Mouse (Mus musculus): ENCODE measurements around the gene Sept7.

- TF ChIP-seq CTCF (conservative IDR thresholded peaks at IDR 0.05; ENCODE audit: low read length) (no peak), POU5F1 (IDR thresholded peaks at IDR 0.05; ENCODE audit: borderline replicate concordance, low read length) (no peak)
Measured at GRCm38 (mm10) chr9:25216210-25216609, 36.0 kb upstream of the Sept7 start.

All from E14TG2a.4 (cell line).